Mouse (Mus musculus): ENCODE data around the gene Uhrf1bp1l. TPM values are rescaled to one million over a fixed set of nuclear protein-coding genes. Genes with fewer than 3 reads are reported as not detected.
"Not testable (repeated sequence)": the region's sequence is repeated elsewhere in the genome, so short reads cannot be mapped to it uniquely, and the experiment has no call there.

Uhrf1bp1l gene
- polyA plus RNA-seq (2015; fragmentation: Nextera tagmentation; extraction: Ambion mirVana) = 26.3 and 28.0 TPM in 2 replicates

DNA sequence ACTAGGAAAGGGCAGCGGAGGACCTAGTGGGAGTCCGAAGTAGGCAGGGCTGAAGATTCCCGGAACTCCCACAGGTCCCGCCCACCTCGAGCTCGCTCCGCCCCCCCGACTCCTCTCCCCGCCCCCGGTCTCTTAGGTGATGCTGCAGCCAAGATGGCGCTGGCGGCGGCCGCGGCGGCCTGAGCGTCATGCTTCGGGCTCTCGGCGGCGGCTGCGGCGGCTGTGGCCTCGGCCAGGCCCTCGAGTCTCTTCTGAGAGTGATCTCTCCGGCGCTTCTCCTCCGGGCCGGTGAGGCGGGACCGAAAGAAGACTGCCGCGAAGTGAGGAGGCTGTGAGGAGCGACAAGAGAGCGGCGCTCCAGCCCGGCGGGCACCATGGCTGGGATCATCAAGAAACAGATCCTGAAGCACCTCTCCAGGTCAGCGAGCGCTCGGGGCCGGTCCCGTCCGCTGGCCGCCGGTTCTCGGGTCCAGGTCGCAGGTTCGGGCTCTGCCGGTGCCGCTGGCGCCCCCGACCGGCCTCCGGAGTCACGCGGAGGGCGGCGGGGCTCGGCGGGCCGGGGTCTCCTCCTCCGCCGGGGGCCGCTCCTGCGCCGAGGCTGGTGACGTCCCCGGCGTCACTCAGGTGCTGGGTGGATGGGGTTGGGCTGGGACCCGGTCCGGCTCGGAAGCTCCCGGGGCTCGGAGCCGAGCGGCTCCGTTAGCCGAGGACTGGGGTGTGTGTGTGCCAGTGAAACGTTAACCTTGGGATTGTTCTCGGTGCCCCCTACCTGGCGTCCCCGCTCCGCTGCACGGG is at the start of gene Uhrf1bp1l:
TSS of gene Uhrf1bp1l (plus strand) at position 121 of the 795 bp plus-strand sequence.
- Histone ChIP-seq H3K27ac (peak within 1 kb of the TSS; percentile 94), H3K36me3 (no peaks in the 10 kb centered on the region), H3K4me3 (peak within 1 kb of the TSS; percentile 87), H3K27me3 (no peaks in the 10 kb centered on the region), H3K4me1 (peaks cover 13% of the 10 kb centered on the region), H3K9me3 (no peaks in the 10 kb centered on the region), H3K4me2 (replicated peaks) (peak within 1 kb of the TSS; percentile 61), H3K9ac (peak within 1 kb of the TSS; percentile 90)
- ATAC-seq (ENCODE audit: low FRiP score, low read depth) = peak; percentile 95
- WGBS = under 1% methylated on average over 60 of the region's 85 CpGs

GRCm38 (mm10) chr10:89695194-89695911 is 49.4 kb upstream of the Uhrf1bp1l start:
- Histone ChIP-seq H3K4me3 (no peak overlapping the region), H3K4me2 (replicated peaks) (no peak overlapping the region), H3K27me3 (no peaks in the 10 kb centered on the region), H3K27ac (no peak overlapping the region), H3K9ac (no peak overlapping the region), H3K9me3 (no peaks in the 10 kb centered on the region), H3K4me1 (no peaks in the 10 kb centered on the region), H3K36me3 (no peaks in the 10 kb centered on the region)
- no peak for ATAC-seq (ENCODE audit: low FRiP score, low read depth)
- 75% methylated on average over 20 of the region's 20 CpGs for WGBS

- not testable (repeated sequence) for ATAC-seq (ENCODE audit: low FRiP score, low read depth); H3K36me3 ChIP-seq; H3K27ac ChIP-seq; H3K9ac ChIP-seq; H3K27me3 ChIP-seq; H3K4me3 ChIP-seq; H3K9me3 ChIP-seq; H3K4me2 ChIP-seq (replicated peaks); H3K4me1 ChIP-seq
- WGBS = 77% methylated on average over 2 of the region's 2 CpGs
These were observed 48.5 kb upstream of the Uhrf1bp1l start for GRCm38 (mm10) chr10:89696270-89696669.

DNA sequence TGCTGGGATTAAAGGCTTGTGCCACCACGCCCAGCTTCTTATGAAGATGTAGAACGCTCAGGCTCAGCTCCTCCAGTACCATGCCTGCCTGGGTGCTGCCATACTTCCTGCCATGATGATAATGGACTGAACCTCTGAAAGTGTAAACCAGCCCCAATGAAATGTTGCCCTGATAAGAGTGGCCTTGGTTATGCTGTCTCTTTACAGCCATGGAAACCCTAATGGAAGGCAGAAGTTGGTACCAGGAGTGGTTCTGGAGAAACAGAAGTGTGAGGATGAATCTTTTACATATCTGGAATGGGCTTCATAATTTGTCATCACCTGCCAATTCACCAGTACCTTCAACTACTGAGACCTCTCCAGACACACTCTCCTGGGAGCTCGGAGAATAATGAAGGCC is 46.8 kb upstream of the Uhrf1bp1l start:
- no peak overlapping the region for H3K27ac ChIP-seq
- H3K36me3 ChIP-seq = no peaks in the 10 kb centered on the region
- H3K9ac ChIP-seq = no peak overlapping the region
- no peak overlapping the region for H3K4me3 ChIP-seq
- no peaks in the 10 kb centered on the region for H3K9me3 ChIP-seq
- WGBS = 93% methylated on average over 3 of the region's 3 CpGs
- no peaks in the 10 kb centered on the region for H3K4me1 ChIP-seq
- no peak for ATAC-seq (ENCODE audit: low FRiP score, low read depth)
- no peak overlapping the region for H3K4me2 ChIP-seq (replicated peaks)
- no peaks in the 10 kb centered on the region for H3K27me3 ChIP-seq

DNA sequence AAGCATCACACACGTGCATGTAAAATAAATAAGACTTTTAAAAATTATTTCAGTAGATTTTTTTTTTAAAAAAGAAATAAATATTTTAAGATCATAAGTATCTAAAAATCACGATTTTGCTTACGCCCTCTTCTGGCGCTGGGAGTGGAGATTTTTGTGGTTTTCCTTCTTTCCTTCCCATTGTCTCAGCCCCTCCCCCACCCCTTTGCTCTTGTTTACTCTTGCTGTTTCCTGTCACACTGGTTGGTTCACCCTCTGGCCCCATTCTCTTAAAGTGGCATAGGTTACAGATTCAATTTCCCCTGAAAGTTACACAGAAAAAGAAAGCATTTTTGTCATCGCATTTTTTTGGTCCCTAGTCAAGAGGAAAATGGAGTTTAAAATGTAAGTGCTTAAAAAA is 41.7 kb upstream of the Uhrf1bp1l start:
- no peak overlapping the region for H3K27ac ChIP-seq
- ATAC-seq (ENCODE audit: low FRiP score, low read depth) = no peak
- H3K4me3 ChIP-seq = no peak overlapping the region
- H3K4me2 ChIP-seq (replicated peaks) = no peak overlapping the region
- H3K9ac ChIP-seq = no peak overlapping the region
- no peaks in the 10 kb centered on the region for H3K36me3 ChIP-seq
- no peaks in the 10 kb centered on the region for H3K9me3 ChIP-seq
- 60% methylated on average over 5 of the region's 5 CpGs for WGBS
- H3K4me1 ChIP-seq = no peaks in the 10 kb centered on the region
- H3K27me3 ChIP-seq = no peaks in the 10 kb centered on the region

DNA sequence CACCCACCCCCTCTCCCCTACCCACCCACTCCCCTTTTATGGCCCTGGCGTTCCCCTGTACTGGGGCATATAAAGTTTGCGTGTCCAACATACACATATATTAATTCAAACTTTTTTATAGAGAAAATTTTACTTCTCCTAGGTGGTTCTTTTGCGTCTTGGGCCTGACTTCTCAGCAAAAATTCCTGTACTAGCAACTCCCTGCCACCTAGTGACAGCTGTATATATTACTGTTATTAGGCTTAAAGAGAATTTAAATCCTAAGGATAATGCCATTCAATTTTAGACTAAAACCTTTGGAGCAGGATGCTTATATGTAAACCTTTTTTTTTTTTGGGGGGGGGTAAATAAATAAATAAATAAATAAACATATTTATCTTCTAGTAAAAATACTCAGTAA is 37.4 kb upstream of the Uhrf1bp1l start:
- Histone ChIP-seq H3K4me1 (peaks cover 6% of the 10 kb centered on the region), H3K36me3 (peaks cover 11% of the 10 kb centered on the region), H3K9me3 (no peaks in the 10 kb centered on the region), H3K27ac (no peak overlapping the region), H3K27me3 (no peaks in the 10 kb centered on the region), H3K4me2 (replicated peaks) (no peak overlapping the region), H3K9ac (no peak overlapping the region), H3K4me3 (no peak overlapping the region)
- no peak for ATAC-seq (ENCODE audit: low FRiP score, low read depth)
- 83% methylated on average over 3 of the region's 3 CpGs for WGBS

DNA sequence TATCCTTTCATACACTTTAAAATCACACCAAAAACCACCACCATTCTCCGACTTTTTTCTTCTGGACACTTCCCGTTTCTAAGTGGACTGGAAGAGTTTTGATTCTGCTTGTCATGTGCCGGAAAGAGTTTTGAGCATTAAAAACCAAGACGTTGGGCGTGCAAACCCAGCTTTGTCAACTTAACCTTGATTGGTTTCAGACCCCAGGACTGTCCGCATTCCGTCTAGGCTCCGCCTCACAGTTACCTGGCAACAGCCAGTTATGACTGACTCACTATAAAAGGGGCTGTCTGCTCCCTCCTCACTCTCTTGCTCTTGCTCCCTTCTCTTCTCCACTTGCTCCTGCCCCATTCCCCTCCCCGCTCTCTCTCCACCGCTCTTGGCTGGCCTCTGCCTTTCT is 36.1 kb upstream of the Uhrf1bp1l start:
- H3K27ac ChIP-seq = no peak overlapping the region
- peak; percentile 82 for ATAC-seq (ENCODE audit: low FRiP score, low read depth)
- H3K9me3 ChIP-seq = no peaks in the 10 kb centered on the region
- H3K27me3 ChIP-seq = no peaks in the 10 kb centered on the region
- peak overlapping the region; percentile 51 for H3K4me2 ChIP-seq (replicated peaks)
- no peak overlapping the region for H3K9ac ChIP-seq
- H3K4me3 ChIP-seq = peak overlapping the region; percentile 20
- WGBS = 29% methylated on average over 10 of the region's 10 CpGs
- H3K4me1 ChIP-seq = peaks cover 6% of the 10 kb centered on the region
- peaks cover 23% of the 10 kb centered on the region for H3K36me3 ChIP-seq

- Histone ChIP-seq H3K9me3 (no peaks in the 10 kb centered on the region), H3K27ac (no peak overlapping the region), H3K4me3 (no peak overlapping the region), H3K36me3 (peaks cover 63% of the 10 kb centered on the region), H3K4me1 (no peaks in the 10 kb centered on the region), H3K9ac (no peak overlapping the region), H3K27me3 (no peaks in the 10 kb centered on the region), H3K4me2 (replicated peaks) (no peak overlapping the region)
- 81% methylated on average over 10 of the region's 10 CpGs for WGBS
- no peak for ATAC-seq (ENCODE audit: low FRiP score, low read depth)
These were observed 29.9 kb upstream of the Uhrf1bp1l start for GRCm38 (mm10) chr10:89714910-89715309.

DNA sequence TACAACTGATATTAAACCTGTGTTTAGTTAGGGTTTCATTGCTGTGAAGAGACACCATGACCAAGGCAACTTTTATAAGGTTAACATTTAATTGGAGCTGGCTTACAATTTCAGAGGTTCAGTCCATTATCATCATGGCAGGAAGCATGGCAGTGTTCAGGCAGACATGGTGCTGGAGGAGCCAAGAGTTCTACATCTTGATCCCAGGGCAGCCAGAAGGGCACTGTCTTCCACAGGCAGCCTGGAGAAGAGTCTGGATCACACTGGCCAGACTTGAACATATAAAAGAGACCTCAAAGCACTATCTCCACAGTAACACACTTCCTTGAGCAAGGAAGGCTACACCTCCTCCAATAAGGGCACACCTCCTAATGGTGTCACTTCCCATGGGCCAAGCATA is 24.5 kb upstream of the Uhrf1bp1l start:
- H3K4me2 ChIP-seq (replicated peaks) = no peak overlapping the region
- no peaks in the 10 kb centered on the region for H3K27me3 ChIP-seq
- H3K36me3 ChIP-seq = peaks cover 60% of the 10 kb centered on the region
- no peaks in the 10 kb centered on the region for H3K4me1 ChIP-seq
- no peak overlapping the region for H3K27ac ChIP-seq
- no peak for ATAC-seq (ENCODE audit: low FRiP score, low read depth)
- H3K4me3 ChIP-seq = no peak overlapping the region
- no peak overlapping the region for H3K9ac ChIP-seq
- no peaks in the 10 kb centered on the region for H3K9me3 ChIP-seq

DNA sequence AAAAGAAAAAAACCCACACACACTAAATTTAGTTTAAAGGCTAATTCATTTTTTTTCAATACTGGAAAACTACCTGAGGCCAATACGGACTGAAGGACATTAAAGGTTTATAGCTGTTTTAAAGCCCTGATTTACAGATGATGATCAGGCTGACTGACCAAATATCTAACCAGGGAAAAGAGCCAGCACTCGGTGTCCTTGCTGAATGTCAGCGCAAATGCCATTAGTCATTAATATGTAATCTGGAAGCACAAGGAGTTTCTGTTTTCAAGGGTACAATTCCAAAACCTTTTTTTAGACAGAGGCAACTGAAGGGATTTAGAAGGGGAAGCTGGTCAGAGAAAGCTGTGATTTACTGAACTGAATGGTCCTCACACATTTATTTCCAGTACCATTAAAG is 24.0 kb upstream of the Uhrf1bp1l start:
- ATAC-seq (ENCODE audit: low FRiP score, low read depth) = no peak
- 86% methylated on average over 3 of the region's 3 CpGs for WGBS
- Histone ChIP-seq H3K4me2 (replicated peaks) (no peak overlapping the region), H3K36me3 (peaks cover 59% of the 10 kb centered on the region), H3K9me3 (no peaks in the 10 kb centered on the region), H3K4me3 (no peak overlapping the region), H3K4me1 (no peaks in the 10 kb centered on the region), H3K27ac (no peak overlapping the region), H3K9ac (no peak overlapping the region), H3K27me3 (no peaks in the 10 kb centered on the region)

- ATAC-seq (ENCODE audit: low FRiP score, low read depth) = no peak
These were observed 22.3 kb upstream of the Uhrf1bp1l start for GRCm38 (mm10) chr10:89722247-89723195.

GRCm38 (mm10) chr10:89730386-89730785 is 14.4 kb upstream of the Uhrf1bp1l start:
- Histone ChIP-seq H3K9me3 (no peaks in the 10 kb centered on the region), H3K4me1 (peaks cover 15% of the 10 kb centered on the region), H3K27ac (no peak overlapping the region), H3K27me3 (no peaks in the 10 kb centered on the region), H3K4me3 (no peak overlapping the region), H3K4me2 (replicated peaks) (no peak overlapping the region), H3K36me3 (peaks cover 15% of the 10 kb centered on the region), H3K9ac (no peak overlapping the region)
- 86% methylated on average over 6 of the region's 6 CpGs for WGBS
- no peak for ATAC-seq (ENCODE audit: low FRiP score, low read depth)

More at GRCm38 (mm10) chr10:89722247-89723195, 22.3 kb upstream of the Uhrf1bp1l start:
- H3K9me3 ChIP-seq = no peaks in the 10 kb centered on the region
- H3K36me3 ChIP-seq = peaks cover 63% of the 10 kb centered on the region
- no peak overlapping the region for H3K9ac ChIP-seq
- H3K27ac ChIP-seq = no peak overlapping the region
- no peak overlapping the region for H3K4me3 ChIP-seq
- WGBS = 89% methylated on average over 14 of the region's 14 CpGs
- H3K27me3 ChIP-seq = no peaks in the 10 kb centered on the region
- no peak overlapping the region for H3K4me2 ChIP-seq (replicated peaks)
- H3K4me1 ChIP-seq = no peaks in the 10 kb centered on the region
